Mouse (Mus musculus): ENCODE results near the gene Zcchc10. TPM values are rescaled to one million over a fixed set of nuclear protein-coding genes. Genes with fewer than 3 reads are reported as not detected.
A peak's percentile ranks its signal among the peaks of the same experiment; 100 is the strongest.
"Not testable (repeated sequence)": the region's sequence is repeated elsewhere in the genome, so short reads cannot be mapped to it uniquely, and the experiment has no call there.

Gene Zcchc10
- polyA plus RNA-seq, 1 experiment from 2014 or later = 7.8 TPM

DNA sequence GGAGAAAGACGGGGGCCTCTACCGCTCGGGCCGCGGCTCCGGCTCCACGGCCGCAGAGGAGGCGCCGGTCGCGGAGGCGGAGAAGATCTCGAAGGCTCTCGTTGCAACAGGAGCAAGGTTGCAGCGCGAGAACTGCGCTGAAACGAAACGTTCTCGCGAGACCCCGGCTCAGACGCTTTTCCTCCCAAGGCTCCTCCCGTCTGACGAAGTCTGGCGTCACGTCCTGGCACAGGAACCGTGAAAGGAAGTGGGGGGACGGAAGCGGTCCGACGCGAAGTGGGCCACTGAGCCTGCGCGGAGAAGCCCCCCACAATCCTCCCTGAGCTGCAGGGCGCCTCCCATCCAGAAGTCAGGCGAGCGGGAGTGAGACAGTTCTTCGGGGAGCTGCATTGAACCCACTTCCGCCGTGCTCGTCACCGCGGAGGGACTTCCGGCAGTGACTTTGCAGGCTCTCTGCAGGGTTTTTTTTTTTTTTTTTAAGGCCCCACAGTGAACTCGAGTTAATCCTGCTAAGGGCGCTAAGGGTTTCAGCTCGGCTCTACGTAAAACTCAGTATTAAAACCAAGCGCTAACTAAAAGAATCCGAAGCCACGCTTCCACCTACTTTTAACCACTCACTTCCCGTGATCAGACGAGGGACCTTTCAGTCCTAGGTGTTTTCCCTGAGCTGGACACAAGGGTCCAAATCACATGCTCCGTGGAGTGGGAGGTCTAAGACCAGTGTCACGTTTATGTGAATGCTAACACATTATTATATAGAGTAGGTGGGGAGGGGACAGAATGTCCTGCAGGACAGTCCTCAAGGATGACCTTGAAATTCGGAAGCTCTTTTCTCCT lies 23.9 kb upstream of the Zcchc10 start, which contains the start of gene Hspa4:
Gene Hspa4 (minus strand): TSS at position 128 of the 837 bp plus-strand sequence.
- peak within 1 kb of the TSS; percentile 99 for H3K27ac ChIP-seq (replicated peaks)
- ATAC-seq (ENCODE audit: insufficient read depth) = peak; percentile 92

DNA sequence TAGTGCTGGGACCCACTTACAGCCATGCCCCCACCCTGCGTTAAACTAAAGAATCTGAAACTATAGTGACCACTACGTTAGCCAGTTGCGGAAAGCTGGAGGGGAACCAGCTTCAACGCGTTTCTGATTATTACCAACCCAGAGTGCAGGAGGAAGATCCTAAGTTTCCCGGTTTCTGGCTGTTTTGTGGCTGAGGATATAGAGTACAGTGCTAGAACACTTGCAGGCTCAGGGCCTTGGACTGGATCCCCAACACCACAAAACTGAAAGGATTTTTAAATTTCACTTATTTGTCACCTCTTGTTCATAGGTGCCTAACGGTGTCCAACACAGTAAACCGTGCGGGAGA lies 23.3 kb upstream of the Zcchc10 start:
- H3K27me3 ChIP-seq = no peaks in the 10 kb centered on the region
- H3K4me2 ChIP-seq = peak overlapping the region; percentile 87
- H3K9me3 ChIP-seq (replicated peaks) = no peaks in the 10 kb centered on the region
- peak overlapping the region; percentile 98 for H3K9ac ChIP-seq
- peak overlapping the region; percentile 99 for H3K4me3 ChIP-seq (replicated peaks)
- peaks cover 3% of the 10 kb centered on the region; the same call in 1 of the 2 replicates for H3K36me3 ChIP-seq (replicated peaks)
- no peak for ATAC-seq (ENCODE audit: insufficient read depth)
- WGBS (ENCODE audit: insufficient replicate concordance) = 45% methylated on average over 9 of the region's 9 CpGs
- H3K27ac ChIP-seq (replicated peaks) = peak overlapping the region; percentile 99
- peaks cover 37% of the 10 kb centered on the region for H3K4me1 ChIP-seq (replicated peaks)

More for the DNA sequence above, 23.9 kb upstream of the Zcchc10 start, which contains the start of gene Hspa4:
- H3K27me3 ChIP-seq = no peaks in the 10 kb centered on the region
- peak within 1 kb of the TSS; percentile 99 for H3K4me3 ChIP-seq (replicated peaks)
- H3K4me2 ChIP-seq = peak within 1 kb of the TSS; percentile 87
- peaks cover 3% of the 10 kb centered on the region; the same call in 1 of the 2 replicates for H3K36me3 ChIP-seq (replicated peaks)
- peaks cover 38% of the 10 kb centered on the region for H3K4me1 ChIP-seq (replicated peaks)
- H3K9ac ChIP-seq = peak within 1 kb of the TSS; percentile 98
- under 1% methylated on average over 58 of the region's 58 CpGs for WGBS (ENCODE audit: insufficient replicate concordance)
- H3K9me3 ChIP-seq (replicated peaks) = no peaks in the 10 kb centered on the region

DNA sequence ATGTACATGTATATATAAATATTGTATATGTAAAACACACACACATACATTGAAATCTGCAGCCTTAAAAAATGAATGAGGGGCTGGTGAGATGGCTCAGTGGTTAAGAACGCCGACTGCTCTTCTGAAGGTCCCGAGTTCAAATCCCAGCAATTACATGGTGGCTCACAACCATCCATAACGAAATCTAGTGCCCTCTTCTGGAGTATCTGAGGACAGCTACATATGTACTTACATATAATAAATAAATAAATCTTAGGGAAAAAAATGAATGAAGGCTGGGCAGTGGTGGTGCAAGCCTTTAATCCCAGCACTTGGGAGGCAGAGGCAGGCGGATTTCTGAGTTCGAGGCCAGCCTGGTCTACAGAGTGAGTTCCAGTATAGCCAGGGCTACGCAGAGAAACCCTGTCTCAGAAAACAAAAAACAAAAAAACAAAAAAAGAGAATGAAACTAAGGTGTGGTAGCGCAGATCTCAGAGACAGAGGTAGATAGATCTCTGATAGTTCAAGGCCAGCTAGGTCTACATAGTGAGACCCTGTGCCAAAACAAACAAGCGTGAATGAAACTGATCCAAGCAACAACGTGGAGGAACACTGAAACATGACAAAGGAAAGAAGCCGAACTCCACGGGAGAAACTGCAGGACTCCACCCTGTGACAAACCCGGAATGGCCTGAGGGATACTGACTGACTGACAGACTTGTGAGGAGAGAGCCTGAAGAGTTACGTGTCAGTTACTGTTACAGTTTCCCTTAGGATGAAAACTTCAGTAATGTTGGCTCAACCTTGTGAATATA lies 20.2 kb upstream of the Zcchc10 start:
- Histone ChIP-seq H3K27ac (replicated peaks) (no peak overlapping the region), H3K4me3 (replicated peaks) (no peak overlapping the region), H3K4me2 (no peak overlapping the region), H3K9ac (no peak overlapping the region), H3K9me3 (replicated peaks) (no peaks in the 10 kb centered on the region), H3K27me3 (no peaks in the 10 kb centered on the region; the same call in 1 of the 2 replicates), H3K36me3 (replicated peaks) (no peaks in the 10 kb centered on the region), H3K4me1 (replicated peaks) (peaks cover 27% of the 10 kb centered on the region)
- no peak for ATAC-seq (ENCODE audit: insufficient read depth)
- WGBS (ENCODE audit: insufficient replicate concordance) = 75% methylated on average over 14 of the region's 14 CpGs

DNA sequence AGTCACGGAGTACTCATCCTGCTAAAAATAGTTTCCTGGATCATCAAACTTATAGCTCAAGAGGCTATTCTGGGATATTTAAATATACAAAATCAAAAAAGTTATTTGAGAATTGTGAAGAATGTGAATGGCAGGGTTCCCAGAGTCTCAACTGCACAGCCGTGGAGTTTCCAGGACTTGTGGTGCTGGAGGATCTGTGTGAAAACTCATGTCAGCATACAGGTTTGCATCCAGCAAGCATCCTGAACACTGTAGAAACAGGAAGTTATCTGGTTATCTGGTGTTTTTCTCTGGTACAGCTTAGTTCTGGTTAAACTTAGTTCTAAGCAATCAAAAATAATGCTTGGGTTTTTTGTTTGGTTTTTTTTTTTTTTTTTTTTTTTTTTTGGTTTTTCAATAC lies 17.5 kb upstream of the Zcchc10 start:
- Histone ChIP-seq H3K9ac (no peak overlapping the region), H3K4me3 (replicated peaks) (no peak overlapping the region), H3K36me3 (replicated peaks) (no peaks in the 10 kb centered on the region), H3K4me2 (no peak overlapping the region), H3K9me3 (replicated peaks) (no peaks in the 10 kb centered on the region), H3K4me1 (replicated peaks) (peaks cover 14% of the 10 kb centered on the region; the same call in 1 of the 2 replicates), H3K27ac (replicated peaks) (no peak overlapping the region), H3K27me3 (no peaks in the 10 kb centered on the region; the same call in 1 of the 2 replicates)
- 40% methylated on average over 2 of the region's 2 CpGs for WGBS (ENCODE audit: insufficient replicate concordance)
- ATAC-seq (ENCODE audit: insufficient read depth) = no peak

DNA sequence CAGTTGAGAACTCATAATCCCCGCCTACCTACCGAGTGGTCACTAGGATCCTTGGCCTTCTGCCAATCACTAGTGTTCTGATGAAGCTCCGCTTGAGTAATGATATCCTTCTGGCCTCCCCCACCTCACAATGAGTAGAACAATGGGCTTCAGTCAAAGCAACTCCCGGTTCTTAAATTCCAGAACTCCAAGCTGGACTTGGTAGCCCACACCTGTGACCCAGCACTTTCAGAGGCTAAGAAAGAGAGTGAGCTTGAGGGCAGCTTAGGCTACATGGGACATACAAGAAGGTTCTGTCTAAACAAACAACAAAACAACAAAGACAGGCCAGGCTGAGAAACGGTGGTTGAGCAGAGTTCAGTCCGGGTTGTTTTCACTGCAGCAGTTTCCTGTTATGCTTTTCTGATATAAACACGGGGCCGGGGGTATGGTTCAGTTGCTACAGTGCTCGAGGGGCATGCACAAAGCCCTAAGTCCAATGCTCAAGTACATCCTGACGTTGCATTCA lies 16.9 kb upstream of the Zcchc10 start:
- Histone ChIP-seq H3K4me1 (replicated peaks) (peaks cover 14% of the 10 kb centered on the region; the same call in 1 of the 2 replicates), H3K36me3 (replicated peaks) (no peaks in the 10 kb centered on the region), H3K9me3 (replicated peaks) (no peaks in the 10 kb centered on the region), H3K4me3 (replicated peaks) (no peak overlapping the region), H3K4me2 (no peak overlapping the region), H3K27ac (replicated peaks) (0 out of 2 replicates have a peak overlapping the region, but pooled peaks have one; percentile 48), H3K9ac (no peak overlapping the region), H3K27me3 (no peaks in the 10 kb centered on the region; the same call in 1 of the 2 replicates)
- no peak for ATAC-seq (ENCODE audit: insufficient read depth)
- 35% methylated on average over 10 of the region's 10 CpGs for WGBS (ENCODE audit: insufficient replicate concordance)

DNA sequence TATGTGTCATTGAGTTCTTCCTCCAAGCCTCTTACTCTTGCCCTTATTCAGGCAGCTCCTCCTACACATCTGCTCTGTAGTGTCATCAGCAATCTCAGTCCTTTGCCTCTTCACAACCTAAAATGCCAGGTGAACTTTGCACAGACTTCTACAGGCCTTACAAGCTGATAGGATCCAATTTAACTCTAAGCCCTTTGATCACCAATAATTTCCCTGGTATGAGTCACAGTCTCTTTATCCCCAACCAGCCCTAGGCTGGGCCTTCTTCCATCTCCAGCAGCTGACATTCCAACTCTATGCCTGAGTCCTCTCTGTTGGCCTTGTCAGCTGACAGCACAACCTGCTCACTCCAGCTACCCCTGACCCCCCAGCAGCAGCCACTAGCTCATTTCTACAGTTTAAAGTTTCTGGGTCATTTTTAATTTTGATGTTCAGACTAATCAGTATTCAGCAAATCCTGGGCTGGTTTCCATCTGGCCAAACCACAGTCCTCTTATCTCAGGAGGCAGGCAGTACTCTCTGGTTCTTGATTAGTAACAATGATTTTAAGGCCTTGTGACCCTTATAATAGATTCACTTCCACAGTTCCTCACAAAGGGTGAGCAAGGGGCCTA lies 16.1 kb upstream of the Zcchc10 start:
- no peak for ATAC-seq (ENCODE audit: insufficient read depth)
- peaks cover 14% of the 10 kb centered on the region; the same call in 1 of the 2 replicates for H3K4me1 ChIP-seq (replicated peaks)
- H3K36me3 ChIP-seq (replicated peaks) = no peaks in the 10 kb centered on the region
- H3K4me3 ChIP-seq (replicated peaks) = no peak overlapping the region
- H3K4me2 ChIP-seq = no peak overlapping the region
- no peaks in the 10 kb centered on the region for H3K9me3 ChIP-seq (replicated peaks)
- no peak overlapping the region for H3K9ac ChIP-seq
- peak overlapping the region; percentile 48 for H3K27ac ChIP-seq (replicated peaks)
- H3K27me3 ChIP-seq = no peaks in the 10 kb centered on the region; the same call in 1 of the 2 replicates

DNA sequence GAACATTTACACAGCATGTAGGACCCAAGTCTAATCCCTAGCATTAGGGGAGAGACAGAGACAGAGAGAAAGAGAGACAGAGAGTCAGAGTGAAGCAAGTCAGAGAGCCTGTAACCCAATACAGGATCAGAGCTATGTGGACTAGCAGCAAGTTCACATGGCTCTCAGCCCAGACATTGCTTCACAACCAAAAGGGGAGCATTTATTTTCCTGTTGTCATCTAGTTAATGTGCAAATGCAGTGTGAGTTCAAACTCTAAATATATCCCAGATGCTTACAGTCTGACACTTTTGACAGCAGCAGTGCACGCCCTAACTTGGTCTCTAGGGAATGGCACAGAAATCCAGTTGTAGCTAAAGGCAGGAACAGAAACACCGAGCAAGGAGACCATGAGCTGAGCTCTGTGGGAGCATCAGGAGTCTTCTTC lies 15.6 kb upstream of the Zcchc10 start:
- peak; percentile 31; the same call in 1 of the 2 replicates for ATAC-seq (ENCODE audit: insufficient read depth)
- WGBS (ENCODE audit: insufficient replicate concordance) = 40% methylated on average over 2 of the region's 2 CpGs
- Histone ChIP-seq H3K27me3 (no peaks in the 10 kb centered on the region; the same call in 1 of the 2 replicates), H3K36me3 (replicated peaks) (no peaks in the 10 kb centered on the region), H3K4me3 (replicated peaks) (no peak overlapping the region), H3K27ac (replicated peaks) (peak overlapping the region; percentile 48), H3K4me2 (no peak overlapping the region), H3K9me3 (replicated peaks) (no peaks in the 10 kb centered on the region), H3K4me1 (replicated peaks) (peaks cover 14% of the 10 kb centered on the region; the same call in 1 of the 2 replicates), H3K9ac (no peak overlapping the region)

DNA sequence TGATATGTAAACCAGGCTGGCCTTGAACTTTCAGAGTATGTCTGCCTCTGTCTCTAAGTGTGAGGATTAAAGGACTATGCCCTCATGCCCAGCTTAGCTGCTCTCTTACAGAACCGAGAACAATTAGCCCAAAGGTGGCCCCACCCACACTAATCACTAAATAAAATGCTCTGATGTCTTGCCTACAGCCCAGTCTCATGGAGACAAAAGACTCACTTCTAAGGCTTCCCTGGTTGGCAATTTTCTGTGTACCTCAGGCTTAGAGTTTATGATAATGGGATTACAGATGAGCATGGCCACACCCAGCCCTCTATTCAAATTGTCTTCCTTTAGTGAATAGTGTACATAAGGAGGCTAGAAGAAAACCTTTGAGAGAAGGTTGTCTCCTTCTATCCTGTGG lies 13.1 kb upstream of the Zcchc10 start:
- no peak for ATAC-seq (ENCODE audit: insufficient read depth)
- Histone ChIP-seq H3K9me3 (replicated peaks) (no peaks in the 10 kb centered on the region), H3K9ac (no peak overlapping the region), H3K4me1 (replicated peaks) (peaks cover 18% of the 10 kb centered on the region; the same call in 1 of the 2 replicates), H3K36me3 (replicated peaks) (no peaks in the 10 kb centered on the region), H3K4me3 (replicated peaks) (no peak overlapping the region), H3K27ac (replicated peaks) (no peak overlapping the region), H3K4me2 (no peak overlapping the region), H3K27me3 (no peaks in the 10 kb centered on the region; the same call in 1 of the 2 replicates)
- WGBS (ENCODE audit: insufficient replicate concordance) = 56% methylated on average over 1 of the region's 1 CpGs

DNA sequence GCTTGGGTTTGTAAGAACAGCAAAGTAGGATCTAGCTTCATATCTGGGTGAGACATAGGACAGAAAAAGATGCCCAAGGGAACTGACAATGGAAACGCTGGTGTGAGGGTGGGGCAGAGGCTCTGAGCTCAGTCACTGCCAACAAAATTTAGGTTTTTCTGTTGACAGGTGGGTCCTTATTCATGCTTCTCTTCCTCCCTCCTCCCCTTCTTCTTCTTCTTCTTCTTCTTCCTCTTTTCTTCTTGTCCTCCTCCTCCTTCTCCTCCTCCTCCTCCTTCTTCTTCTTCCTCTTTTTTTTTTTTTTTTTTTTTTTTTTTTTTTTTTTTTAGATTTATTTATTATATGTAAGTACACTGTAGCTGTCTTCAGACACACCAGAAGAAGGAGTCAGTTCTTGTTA lies 11.7 kb upstream of the Zcchc10 start:
- ATAC-seq (ENCODE audit: insufficient read depth); H3K27me3 ChIP-seq; H3K4me2 ChIP-seq; H3K27ac ChIP-seq (replicated peaks); H3K36me3 ChIP-seq (replicated peaks); H3K4me3 ChIP-seq (replicated peaks); H3K9ac ChIP-seq; H3K9me3 ChIP-seq (replicated peaks): not testable (repeated sequence)
- WGBS (ENCODE audit: insufficient replicate concordance) = 31% methylated on average over 1 of the region's 1 CpGs
- H3K4me1 ChIP-seq (replicated peaks) = peaks cover 15% of the 10 kb centered on the region; the same call in 1 of the 2 replicates

DNA sequence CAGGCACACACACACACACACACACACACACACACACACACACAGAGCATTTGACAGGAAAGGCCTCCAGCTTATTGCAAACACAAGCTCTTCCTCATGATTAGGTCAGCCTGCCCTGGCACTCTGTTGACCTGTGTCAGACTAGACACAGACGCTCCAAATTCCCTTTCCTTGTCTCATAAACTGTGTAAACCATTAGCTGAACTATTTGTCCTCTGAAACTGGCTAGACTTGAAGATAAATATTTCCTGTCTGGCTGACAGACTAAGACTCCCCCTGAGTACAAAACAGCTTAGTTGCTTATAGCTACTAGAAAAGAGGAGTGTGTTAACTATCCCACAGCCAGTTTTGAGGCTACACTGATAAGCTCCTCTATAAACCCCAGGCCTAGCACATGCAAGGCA lies 9.7 kb upstream of the Zcchc10 start:
- 0 out of 2 replicates have a peak, but pooled peaks have one; percentile 12 for ATAC-seq (ENCODE audit: insufficient read depth)
- Histone ChIP-seq H3K4me2 (no peak overlapping the region), H3K36me3 (replicated peaks) (no peaks in the 10 kb centered on the region), H3K27ac (replicated peaks) (no peak overlapping the region), H3K4me1 (replicated peaks) (0 out of 2 replicates have a peak, but pooled peaks cover 4% of the 10 kb centered on the region), H3K9me3 (replicated peaks) (no peaks in the 10 kb centered on the region), H3K4me3 (replicated peaks) (no peak overlapping the region), H3K27me3 (no peaks in the 10 kb centered on the region), H3K9ac (no peak overlapping the region)
- 7% methylated on average over 1 of the region's 1 CpGs for WGBS (ENCODE audit: insufficient replicate concordance)

Measured in liver, embryonic 15.5 days (tissue).